Mouse (Mus musculus) layer of hippocampus, postnatal 14 days (tissue): ENCODE results near the gene Ccni. TPM values are rescaled to one million over a fixed set of nuclear protein-coding genes. Genes with fewer than 3 reads are reported as not detected.
A peak's percentile ranks its signal among the peaks of the same experiment; 100 is the strongest.

Experiments
- DNase-seq, 2 experiments: peaks; one replicate each; pipeline ENCODE4 v3.0.0; 2021 to 2022; ENCODE audit warnings: low spot score in 2 of 2, mixed read lengths in 1 of 2
- total RNA-seq, 2 experiments: library from RNA; stranded (reverse); gene quantifications; 2 replicates each; pipeline ENCODE4 v1.2.3; 2021

Ccni gene
- total RNA-seq, 2 experiments from 2014 or later: 327 to 330 TPM

DNA sequence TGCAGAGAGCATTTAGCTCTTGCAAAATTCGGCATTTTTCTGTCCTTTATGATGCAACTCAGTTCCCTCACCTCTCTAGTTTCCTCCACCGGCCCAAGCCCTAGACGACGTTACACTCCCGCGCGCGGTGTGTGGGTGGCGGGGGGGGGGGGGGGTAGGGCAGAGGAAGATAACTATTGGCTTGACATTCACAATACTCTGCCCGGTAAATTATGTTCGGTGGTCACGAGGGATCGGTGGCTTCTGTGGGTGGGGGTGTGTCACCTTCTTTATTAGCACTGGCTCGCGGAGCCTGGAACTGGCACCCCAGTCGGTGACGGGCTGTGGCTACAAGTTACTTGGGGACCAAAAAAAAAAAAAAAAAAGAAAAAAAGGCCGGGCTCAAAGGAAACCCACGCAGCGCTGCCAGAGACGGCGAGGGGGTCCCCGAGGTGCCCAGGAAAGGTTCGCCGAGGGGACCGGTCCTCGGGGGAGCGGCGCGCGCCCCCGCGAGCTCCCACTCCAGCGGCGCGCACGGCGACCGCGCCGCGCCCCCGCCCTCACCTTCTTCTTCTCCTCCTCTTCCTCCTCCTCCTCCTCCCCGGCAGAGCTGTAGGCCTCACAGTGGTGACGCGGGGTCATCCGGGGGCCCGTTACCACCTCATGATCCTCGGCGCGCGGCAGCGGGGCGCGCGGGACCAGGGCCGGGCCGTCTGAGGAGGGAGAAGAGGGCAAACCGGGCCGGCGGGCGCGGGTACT is 755 bp downstream of the Ccni start:
- peak; percentile 50 to 52 for DNase-seq

DNA sequence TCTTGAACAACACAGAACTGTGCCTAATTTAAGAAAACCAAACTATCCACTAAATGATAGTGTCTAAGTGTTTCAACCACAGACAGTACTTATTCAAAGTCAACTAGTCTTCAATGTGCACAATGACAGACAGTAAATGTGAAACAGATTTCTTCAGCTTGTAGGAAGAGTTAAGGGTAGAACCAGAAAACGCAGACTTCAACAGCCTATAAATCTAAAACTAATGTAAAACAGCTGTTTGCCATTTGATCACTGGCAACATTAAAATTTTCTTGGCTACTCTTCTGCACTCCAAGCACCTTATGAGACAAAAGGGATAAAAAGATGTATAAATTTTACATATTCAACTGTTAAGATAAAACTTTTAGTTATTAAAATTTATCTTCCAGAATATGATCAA is 5.1 kb downstream of the Ccni start:
- DNase-seq: no peak

DNA sequence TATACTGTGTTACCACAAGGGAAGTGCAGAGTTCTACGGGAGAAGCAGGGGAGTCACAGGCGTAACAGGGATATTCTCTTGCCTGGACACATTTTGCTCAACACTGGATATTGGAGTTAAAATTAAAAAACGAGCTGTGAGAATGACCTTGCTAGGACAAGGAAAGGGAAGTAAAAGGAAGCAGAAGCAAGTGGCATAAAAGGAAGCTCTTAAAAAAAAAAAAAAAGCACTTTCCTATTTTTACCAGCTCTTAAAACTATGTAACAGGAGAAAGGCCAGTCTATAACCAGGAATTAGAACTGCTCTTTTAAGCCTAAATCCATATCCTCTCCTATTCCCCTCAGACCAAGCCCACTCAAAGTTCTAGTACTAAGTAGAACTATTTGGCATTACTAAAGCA is 8.1 kb downstream of the Ccni start:
- no peak for DNase-seq

DNA sequence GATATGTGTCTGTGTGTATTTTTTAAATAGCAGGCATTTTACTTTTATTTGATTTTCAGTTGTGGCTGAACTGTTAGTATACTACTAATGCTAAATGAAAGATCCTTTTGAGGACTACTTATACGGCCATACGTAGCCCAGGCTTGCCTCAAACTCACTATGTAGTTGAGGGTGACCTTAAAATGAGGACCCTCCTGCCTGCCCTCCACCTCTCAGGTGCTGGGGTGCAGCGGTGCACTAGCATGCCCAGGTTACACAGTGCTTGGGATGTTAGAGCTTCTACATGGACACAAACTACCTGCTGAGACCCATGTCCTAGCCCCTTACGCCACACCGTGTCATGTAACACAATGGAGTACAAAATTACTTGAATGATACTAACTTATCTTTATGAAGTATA is 15.9 kb downstream of the Ccni start:
- no peak for DNase-seq

DNA sequence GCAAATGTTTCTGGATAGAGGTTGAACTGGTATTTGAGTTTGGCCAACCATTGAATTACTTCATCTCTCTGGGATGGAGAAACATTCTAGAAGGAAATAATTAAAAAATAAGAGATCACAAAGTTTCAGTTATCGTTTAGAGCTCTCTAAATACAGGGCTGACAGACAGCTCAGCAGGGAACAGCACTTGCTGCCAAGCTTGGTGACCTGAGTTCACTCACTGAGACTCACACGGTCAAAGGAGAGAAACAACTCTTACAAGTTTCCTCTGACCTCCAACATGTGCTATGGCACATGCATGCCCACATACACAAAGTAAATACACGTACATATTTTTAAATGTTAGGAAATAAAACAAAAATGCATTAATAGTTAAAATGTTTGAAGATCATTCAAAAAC is 16.7 kb downstream of the Ccni start:
- no peak for DNase-seq

DNA sequence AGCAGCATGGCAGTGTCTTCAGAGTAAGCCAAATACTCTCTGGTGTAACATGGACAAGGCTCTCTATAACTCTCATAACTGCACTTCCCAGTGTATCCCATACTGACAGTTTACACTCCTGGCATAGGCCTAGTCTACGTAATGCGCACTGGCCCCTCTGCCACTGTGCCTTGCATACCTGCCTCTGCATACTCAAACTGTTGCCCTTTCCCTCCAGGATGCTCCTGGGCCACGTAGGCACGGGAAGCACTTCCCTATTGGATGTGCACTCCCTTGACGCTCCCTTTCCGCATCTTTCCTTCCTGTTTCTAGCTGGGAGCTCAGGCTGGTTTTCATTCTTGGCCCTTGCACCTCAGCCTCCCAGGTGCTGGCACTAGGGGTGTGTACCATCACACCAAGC is 21.7 kb downstream of the Ccni start:
- no peak for DNase-seq

DNA sequence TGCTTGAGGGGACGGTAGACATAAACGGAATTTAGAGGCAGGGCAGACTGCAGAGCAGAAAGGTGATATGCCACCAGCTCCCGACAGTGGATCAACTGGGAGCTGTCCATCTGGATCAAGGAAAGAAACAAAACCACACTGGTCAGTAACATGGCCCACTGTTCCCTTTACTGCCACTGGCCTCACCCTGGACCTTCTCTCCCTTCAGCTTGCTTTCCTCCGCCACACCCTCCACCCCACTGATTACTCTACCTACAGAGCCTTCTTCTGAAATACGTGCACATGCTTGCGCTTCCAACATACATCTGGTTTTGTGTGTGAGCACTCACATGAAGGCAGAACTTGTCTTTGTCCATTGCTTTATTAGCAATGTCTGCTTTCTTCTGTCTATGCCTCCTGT is 23.0 kb downstream of the Ccni start:
- DNase-seq: no peak

DNA sequence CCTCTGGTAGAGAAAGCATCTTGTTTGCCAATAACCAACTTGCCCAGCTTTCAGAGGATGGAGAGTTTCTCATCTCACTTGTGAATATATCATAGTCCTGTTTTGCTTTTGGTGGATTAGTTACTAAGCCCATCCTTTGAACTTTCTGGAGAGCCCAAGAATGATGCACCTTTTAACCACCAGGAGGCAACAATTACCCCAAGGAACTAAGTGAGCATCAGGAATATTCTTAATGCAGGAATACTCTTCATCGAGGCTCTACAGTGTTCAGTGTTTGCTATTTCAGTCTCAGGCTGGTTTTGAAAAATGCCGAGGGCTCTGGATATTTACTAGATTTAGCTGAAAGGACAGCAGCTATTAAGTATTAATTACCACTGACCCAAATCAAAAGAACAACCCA is 26.0 kb downstream of the Ccni start:
- peak in 1 of 2 experiments; percentile 32 for DNase-seq

DNA sequence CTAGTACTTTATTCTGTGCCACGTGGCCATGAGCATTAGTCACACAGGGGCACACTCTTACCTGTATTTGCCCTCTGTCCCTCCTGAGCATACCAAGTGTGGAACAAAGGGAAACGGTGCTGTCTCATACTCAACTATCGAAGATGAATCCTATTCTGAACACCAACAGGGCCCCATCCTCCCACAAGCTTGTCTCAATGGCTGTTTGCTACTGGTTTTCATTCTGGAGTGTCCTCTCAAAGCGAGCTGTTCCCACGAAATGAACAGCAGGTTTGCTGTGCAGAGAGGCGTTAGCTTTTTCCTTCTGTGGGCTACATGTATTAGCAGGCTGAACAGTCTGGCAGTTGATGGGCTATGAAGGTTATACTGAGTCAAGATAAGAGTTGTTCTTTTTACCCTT is 27.7 kb downstream of the Ccni start:
- DNase-seq: peak in 1 of 2 experiments; percentile 54

DNA sequence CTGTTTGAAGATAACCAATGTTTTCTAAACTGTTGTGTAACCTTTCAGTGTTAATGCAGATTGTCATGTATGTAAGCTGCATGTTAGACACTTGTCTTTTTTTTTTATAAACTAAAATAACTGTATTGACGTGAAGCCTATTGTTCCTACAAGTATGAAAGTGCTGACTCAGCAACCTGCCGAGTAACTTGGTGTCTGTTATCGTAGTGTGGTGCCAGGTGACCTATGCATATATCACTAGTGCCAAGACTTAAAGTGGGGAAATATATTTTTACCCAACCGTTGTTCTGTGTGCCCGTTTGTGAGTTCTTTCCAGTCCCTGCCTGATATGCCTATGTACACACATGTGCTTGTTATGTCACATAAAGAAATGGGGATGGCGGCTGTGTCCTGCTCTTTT is 31.6 kb downstream of the Ccni start:
- DNase-seq: no peak

DNA sequence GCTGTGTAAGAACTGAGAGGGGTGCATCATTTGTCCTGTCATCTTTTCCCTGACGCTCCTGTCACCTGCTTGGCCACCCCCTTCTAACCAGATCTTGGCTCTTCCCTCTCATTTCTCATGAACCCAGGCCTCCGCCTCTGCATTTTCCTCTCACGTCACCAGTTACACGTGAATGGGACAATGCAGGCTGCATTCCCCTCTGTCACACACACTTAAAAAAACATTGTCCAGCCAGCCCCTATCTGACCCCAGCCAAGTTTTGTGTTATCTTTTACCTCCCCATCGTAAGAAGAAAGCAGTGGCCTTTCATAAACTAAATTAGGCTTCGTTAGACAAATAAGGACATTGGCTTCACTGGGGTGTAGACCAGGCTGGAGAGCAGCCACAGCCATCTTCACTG is 33.8 kb downstream of the Ccni start:
- DNase-seq: no peak

DNA sequence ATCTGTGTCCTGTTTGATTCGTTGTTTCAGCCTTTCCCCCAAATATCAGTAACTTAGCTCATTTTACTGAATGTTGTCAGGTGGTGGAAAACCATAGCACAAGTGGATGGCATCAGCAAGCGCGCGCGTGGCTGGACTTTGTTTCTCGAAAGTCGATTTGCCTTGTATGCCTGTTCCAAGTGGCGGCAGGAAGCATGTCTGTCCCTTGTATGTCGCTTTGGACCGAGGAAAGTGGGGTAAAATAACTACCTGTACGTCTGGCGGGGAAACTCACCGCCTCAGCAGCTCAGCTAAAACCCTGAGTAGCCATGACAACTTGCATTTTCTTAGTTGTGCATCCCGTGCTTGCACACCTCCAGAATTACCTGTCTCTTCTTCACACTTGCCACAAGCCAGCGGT is 34.9 kb downstream of the Ccni start:
- DNase-seq: no peak

DNA sequence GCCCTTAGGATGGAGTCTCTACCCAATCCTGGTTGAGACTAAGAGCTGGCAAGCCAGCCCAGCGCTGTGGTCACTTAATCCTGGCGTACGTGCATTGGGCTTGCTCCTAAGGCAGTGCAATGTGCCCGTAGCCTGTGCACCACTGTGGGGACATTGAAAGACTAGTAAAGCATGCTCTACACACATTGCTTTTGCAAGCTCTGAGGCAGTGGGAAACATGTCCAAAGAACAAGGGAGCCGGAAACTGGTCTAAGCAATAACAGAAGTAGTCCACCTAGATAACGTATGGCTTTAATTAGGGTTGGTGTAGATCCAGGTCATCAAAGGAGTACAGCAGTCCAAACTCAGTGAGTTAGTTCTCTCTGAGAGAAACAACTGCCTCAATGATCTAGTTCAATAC is 37.6 kb downstream of the Ccni start:
- DNase-seq: no peak

DNA sequence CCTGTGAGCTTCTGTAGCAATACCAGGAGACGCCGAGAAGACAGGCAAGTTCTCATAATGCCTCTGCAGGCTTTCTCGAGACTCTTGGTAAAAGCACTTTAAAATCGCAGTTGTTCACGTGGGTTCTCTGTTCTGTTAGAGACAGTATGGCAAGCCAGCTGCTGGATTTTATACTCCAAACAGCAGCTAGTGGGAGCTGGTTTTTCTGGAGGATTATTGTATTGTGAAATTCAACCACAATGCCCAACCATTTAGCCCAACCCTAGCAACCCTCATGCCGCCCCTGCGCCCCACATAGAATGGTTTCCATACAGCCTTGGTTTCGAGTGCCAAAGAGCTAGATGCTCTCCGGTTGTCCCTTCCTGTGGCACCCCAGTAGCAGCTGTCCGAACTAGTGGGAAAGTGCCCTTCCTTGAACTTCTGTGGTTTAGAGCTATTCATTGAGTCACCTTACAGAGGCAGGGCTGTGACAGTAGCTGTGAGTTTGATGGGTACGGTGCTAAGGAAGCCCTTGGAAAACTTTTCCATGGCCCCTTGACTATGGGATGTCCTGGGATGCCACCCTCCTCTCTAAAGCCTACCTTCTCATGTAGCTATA is 38.3 kb downstream of the Ccni start:
- DNase-seq: no peak

DNA sequence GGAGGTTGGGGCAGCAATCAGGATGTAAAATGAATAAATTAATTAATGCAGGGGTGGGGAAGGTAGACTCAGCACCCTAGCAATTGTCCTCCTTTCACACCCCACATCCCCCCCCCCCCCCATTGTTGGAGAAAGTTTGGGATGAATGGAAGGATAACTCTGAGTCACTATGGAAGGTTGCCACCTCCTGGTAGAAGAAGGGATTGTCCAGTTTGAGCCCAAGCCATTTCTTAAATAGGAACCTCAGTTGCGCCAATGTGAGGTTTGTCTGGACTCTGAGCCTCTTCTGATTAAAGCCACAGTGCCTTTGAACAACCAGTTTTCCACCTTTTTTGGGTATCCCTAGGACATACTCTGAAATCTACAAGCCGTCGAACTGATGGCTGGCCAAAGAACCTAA is 42.8 kb downstream of the Ccni start:
- DNase-seq: peak; percentile 45 to 53

DNA sequence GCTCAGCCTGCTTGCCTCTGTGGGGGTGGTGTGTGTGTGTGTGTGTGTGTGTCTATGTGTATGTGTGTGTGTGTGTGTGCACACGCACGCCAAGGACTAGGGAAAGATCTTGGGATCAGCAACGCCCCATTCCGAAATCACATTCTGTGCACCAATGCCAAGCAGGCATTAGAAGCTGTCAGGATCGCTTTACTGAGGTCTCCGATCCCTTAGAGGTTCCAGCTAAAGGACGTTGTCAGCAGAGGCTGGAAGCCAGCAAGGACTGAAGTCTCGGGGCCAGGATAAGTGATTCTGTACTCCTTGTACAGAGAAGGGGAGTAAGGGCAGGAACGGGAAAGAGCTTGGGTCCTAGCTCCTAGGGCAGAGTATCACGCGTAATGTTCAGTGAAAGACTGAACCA is 51.9 kb downstream of the Ccni start:
- no peak for DNase-seq

DNA sequence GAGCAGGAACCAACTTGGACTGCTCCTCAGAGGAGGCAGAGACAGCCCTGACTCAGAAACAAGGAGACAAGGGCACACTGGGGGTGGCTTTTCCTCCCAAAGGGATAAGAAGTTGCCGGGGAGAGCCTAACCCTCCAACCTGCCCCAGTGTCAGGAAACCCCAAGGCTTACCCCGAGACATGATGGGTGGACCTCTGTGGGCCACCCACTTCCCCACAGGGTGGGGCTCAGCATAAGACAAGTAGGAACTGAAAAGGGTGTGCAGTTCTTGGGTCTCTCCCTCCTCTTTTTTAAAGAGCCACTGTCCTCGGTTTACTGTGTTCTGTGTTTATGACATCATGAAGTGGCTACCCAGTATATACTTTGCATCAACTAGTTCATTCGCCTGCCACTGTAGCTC is 53.8 kb downstream of the Ccni start:
- no peak for DNase-seq

DNA sequence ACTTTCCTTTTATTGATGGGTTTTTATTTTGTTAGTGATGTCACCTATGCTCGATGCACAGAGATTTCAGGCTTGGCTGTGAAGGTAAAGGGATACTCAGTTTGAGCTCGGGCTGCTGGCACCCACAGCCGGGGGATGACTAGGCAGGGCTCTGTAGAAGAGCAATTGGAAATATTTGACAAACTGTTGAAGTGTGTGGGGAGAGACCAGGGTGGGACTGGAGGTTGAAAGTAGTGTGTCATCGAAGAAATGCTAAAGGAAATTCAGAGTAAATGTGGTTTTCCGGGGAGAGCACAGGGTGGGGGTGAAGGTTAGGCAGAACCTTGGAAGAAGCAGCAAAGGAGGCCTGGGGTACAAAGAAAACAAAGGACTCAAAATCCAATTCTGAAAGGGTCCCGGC is 54.3 kb downstream of the Ccni start:
- no peak for DNase-seq

DNA sequence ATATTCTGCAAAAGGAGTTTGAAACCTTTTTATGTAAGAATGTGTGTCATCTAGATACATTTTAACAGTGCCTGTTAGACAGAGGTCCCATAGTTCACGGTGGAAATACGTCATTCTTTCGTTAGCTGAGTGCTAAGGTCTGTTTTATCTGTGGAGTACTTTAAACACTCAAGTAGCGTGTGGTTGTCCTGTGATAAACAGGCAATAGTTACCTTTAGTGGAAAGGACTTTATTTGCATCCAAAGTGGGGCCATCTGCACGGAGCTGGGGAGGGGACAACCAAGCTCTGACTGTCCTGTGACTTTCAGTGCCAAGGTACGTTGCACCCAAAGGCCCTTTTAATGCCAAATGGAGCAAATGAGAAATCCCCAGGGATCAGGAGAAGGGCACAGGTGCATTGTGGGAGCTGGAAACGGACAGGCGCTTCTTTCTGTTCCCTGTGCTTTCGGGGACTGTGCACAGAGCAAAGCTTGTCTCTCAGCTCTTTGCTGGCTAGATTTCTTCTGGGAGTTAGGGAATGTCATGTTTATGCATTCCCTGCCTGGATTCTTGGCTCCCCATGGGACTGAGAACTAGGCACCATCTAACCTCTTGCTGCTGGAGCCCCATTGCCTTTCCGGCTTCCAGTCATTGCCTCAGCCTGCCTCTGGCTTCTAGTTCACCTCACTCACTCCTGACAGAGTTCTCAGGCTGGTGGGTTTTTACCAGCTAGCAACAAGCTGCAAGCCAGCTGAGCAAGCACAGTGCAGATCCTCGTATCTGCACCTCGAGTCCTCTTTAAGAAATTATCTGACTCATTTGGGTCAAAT is 56.1 kb downstream of the Ccni start:
- no peak for DNase-seq

DNA sequence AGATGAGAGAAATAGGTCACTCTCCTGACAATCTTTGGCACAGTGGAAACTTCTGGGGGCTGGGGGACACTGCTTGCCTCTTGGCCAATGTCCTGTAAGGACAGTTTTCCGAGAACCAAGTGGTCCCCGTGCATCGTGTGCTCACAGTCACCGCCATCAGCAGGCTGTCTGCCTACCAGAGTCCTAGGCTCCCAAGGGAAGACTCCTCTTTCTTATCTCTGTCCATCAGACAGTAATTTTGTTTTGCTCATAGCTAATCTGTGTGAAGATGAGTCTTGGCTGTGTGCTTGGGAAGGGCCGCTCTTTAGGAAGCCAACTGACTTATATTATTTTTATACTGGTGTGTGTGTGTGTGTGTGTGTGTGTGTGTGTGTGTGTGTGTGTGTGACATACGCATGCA is 60.8 kb downstream of the Ccni start:
- DNase-seq: no peak

DNA sequence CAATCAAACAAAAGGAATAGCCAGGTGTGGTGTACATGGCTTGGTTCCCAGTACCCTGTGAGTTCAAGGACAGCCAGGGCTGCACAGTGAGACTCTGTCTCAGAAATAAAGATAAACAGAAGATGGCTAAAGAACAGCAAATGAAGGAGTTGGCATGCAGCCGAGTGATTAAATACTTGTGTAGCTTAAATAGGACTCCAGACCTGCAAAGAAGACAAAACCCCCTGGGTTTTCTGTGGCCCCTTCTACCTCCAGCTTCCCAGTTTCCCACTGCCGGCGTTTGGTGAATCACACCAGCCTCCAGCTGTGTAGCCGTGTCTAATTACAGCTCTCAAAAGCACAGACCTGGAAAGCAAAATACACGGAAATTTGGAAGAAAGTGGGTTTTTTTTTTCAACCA is 61.4 kb downstream of the Ccni start:
- DNase-seq: no peak

DNA sequence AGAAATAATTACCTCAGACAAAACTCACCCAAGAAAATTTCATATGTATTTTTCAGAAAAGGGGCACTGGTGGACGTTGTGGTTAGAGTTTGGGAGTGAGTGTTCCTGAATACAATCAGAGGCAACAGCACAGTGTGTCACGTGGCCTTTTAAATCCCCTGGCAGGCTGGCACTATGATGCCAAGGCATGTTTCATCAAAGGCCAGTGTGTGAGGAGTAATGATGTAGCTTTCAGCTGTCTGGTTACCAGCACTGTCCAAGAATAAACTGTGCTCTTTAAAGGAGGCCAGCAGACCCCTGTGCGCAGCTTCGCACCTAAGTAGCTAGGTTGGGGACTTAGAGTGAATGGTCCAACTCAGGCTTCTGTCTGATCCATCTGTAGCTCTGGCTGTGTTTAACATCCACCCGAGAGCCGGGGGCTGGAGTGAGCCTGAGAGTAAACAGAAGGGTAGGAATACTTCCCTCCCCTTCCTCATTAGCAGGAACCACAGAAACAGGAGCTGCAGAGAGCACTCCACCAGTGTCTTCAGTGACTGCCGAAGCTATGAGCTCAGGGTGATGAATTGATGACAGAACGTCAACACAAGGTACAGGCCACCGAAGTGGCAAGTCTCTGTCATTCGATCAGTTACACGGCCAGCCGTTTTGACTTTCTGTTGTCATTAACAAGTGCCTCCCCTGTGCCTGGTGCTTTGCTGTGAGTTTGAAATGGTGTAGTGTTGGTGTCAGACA is 62.8 kb downstream of the Ccni start:
- no peak for DNase-seq
